Mouse (Mus musculus) myocyte (in vitro differentiated cells): ENCODE measurements around the gene Dnttip1.

Experiments
- CEBPB ChIP-seq: IDR thresholded peaks from 2 replicates; pipeline ENCODE4 v1.6.1; 2011; ENCODE audit warnings: mild to moderate bottlenecking, moderate library complexity; ENCODE audit not compliant: poor library complexity, insufficient read depth, severe bottlenecking
- E2F4 ChIP-seq: IDR thresholded peaks from one replicate; pipeline ENCODE4 v1.6.1; 2011; ENCODE audit warnings: mild to moderate bottlenecking, control low read depth, moderate library complexity; ENCODE audit not compliant: insufficient read depth
- MAX ChIP-seq: IDR thresholded peaks from one replicate; pipeline ENCODE4 v1.6.1; 2011; ENCODE audit warnings: low read depth, mild to moderate bottlenecking, control low read depth
- MYOD1 ChIP-seq, 3 experiments: IDR thresholded peaks; one replicate each; pipeline ENCODE4 v1.6.1; 2011; ENCODE audit warnings: control low read depth in 2 of 3, low read depth in 2 of 3, mild to moderate bottlenecking in 2 of 3, moderate library complexity in 1 of 3; ENCODE audit not compliant: insufficient read length in 2 of 3, control insufficient read depth in 1 of 3
- MYOG ChIP-seq, 3 experiments: IDR thresholded peaks; one replicate each; pipeline ENCODE4 v1.6.1; 2011; ENCODE audit warnings: control low read depth in 2 of 3, low read depth in 2 of 3, mild to moderate bottlenecking in 2 of 3; ENCODE audit not compliant: insufficient read length in 2 of 3, control insufficient read depth in 1 of 3, insufficient read depth in 1 of 3
- POLR2A ChIP-seq: IDR thresholded peaks from one replicate; pipeline ENCODE4 v1.6.1; 2011; ENCODE audit warnings: low read depth, mild to moderate bottlenecking, control low read depth, moderate library complexity; ENCODE audit not compliant: insufficient read length
- POLR2AphosphoS2 ChIP-seq: IDR thresholded peaks from one replicate; pipeline ENCODE4 v1.6.1; 2011; ENCODE audit warnings: low read depth, control low read depth; ENCODE audit not compliant: insufficient read length
- REST ChIP-seq: IDR thresholded peaks from one replicate; pipeline ENCODE4 v1.6.1; 2011; ENCODE audit warnings: mild to moderate bottlenecking, control low read depth, moderate library complexity; ENCODE audit not compliant: insufficient read depth, insufficient read length
- SRF ChIP-seq: IDR thresholded peaks from one replicate; pipeline ENCODE4 v1.6.1; 2011; ENCODE audit warnings: low read depth; ENCODE audit not compliant: control insufficient read depth, insufficient read length
- TCF12 ChIP-seq: IDR thresholded peaks from one replicate; pipeline ENCODE4 v1.6.1; 2011; ENCODE audit warnings: mild to moderate bottlenecking, control low read depth; ENCODE audit not compliant: poor library complexity, insufficient read depth, severe bottlenecking
- TCF3 ChIP-seq: IDR thresholded peaks from one replicate; pipeline ENCODE4 v1.6.1; 2011; ENCODE audit warnings: low read depth, control low read depth; ENCODE audit not compliant: insufficient read length
- USF1 ChIP-seq: IDR thresholded peaks from one replicate; pipeline ENCODE4 v1.6.1; 2011; ENCODE audit warnings: low read depth, mild to moderate bottlenecking, control low read depth, moderate library complexity

GRCm38 (mm10) chr2:164779481-164780086 lies 33.8 kb downstream of the Dnttip1 start, which contains the start of gene Tnnc2:
- TF ChIP-seq TCF12 = no peak
- no peak for TF ChIP-seq E2F4
- TF ChIP-seq POLR2A = peak; percentile 76
- peak in 2 of 3 experiments; percentile 33 to 61 for TF ChIP-seq MYOG (IDR thresholded peaks at IDR 0.05; ENCODE audit: control insufficient read depth in 1 of 3, insufficient read depth in 1 of 3, insufficient read length in 2 of 3, low read depth in 2 of 3)
- no peak for TF ChIP-seq CEBPB
- no peak for TF ChIP-seq REST
- no peak for TF ChIP-seq MAX
- TF ChIP-seq POLR2AphosphoS2 = peak; percentile 94
- TF ChIP-seq SRF = peak; percentile 97
- TF ChIP-seq MYOD1 (IDR thresholded peaks at IDR 0.05; ENCODE audit: control insufficient read depth in 1 of 3, insufficient read length in 2 of 3, low read depth in 2 of 3) = peak in 1 of 3 experiments; percentile 57
- TF ChIP-seq USF1 = no peak
- TF ChIP-seq TCF3 = no peak
